Mouse (Mus musculus) lung, postnatal 0 days (tissue): ENCODE measurements around the gene Tbc1d19. TPM values are rescaled to one million over a fixed set of nuclear protein-coding genes. Genes with fewer than 3 reads are reported as not detected.

Experiments
- ATAC-seq: fragments of 200-750 bp; cut with Nextera tagmentation; 2 replicates; pipeline ENCODE4 v1.8.0; 2017; ENCODE audit warnings: moderate library complexity
- DNase-seq: peaks from one replicate; pipeline ENCODE4 v3.0.0-alpha.2; 2016; ENCODE audit warnings: low spot score
- H3K27ac ChIP-seq: fragments of 300-500 bp; sonication (generic); 2 replicates; pipeline ENCODE4 v1.5.1; 2014; ENCODE audit warnings: antibody characterized with exemption, mild to moderate bottlenecking, low read length, mixed read lengths
- H3K27me3 ChIP-seq: fragments of 300-500 bp; sonication (generic); replicated peaks from 2 replicates; pipeline ENCODE4 v1.6.1; 2014; ENCODE audit warnings: low read length, mixed read lengths; ENCODE audit not compliant: insufficient read depth
- H3K36me3 ChIP-seq: fragments of 300-500 bp; sonication (generic); 2 replicates; pipeline ENCODE4 v1.6.1; 2014; ENCODE audit warnings: low read length, mixed read lengths; ENCODE audit not compliant: insufficient read depth
- H3K4me1 ChIP-seq: fragments of 300-500 bp; sonication (generic); 2 replicates; pipeline ENCODE4 v1.6.1; 2014; ENCODE audit warnings: antibody characterized with exemption, low read depth, low read length, mixed read lengths; ENCODE audit not compliant: insufficient read depth
- H3K4me2 ChIP-seq: fragments of 300-500 bp; sonication (generic); replicated peaks from 2 replicates; pipeline ENCODE4 v1.6.1; 2014; ENCODE audit warnings: low read depth, mild to moderate bottlenecking, low read length, moderate library complexity, mixed read lengths
- H3K4me3 ChIP-seq: fragments of 300-500 bp; sonication (generic); 2 replicates; pipeline ENCODE4 v1.5.1; 2014; ENCODE audit warnings: low read depth, low read length
- H3K9ac ChIP-seq: fragments of 300-500 bp; sonication (generic); replicated peaks from 2 replicates; pipeline ENCODE4 v1.6.1; 2014; ENCODE audit warnings: low read depth, mild to moderate bottlenecking
- H3K9me3 ChIP-seq: fragments of 300-500 bp; sonication (generic); 2 replicates; pipeline ENCODE4 v1.6.1; 2016; ENCODE audit warnings: low read length, mixed read lengths
- CTCF ChIP-seq: IDR thresholded peaks from 2 replicates; pipeline ENCODE4 v1.5.1; 2016; ENCODE audit warnings: antibody characterized with exemption, mild to moderate bottlenecking
- EP300 ChIP-seq: IDR thresholded peaks from 2 replicates; pipeline ENCODE4 v1.6.1; 2016; ENCODE audit warnings: antibody characterized with exemption, mild to moderate bottlenecking, control low read depth
- WGBS: fragments of 180-500 bp; shearing (Covaris S2); extraction: QIAGEN DNeasy Blood & Tissue Kit; methylation state at CpG from one replicate; pipeline ENCODE4 v1.1.7; 2014; 5-methylcytosine and 5-hydroxymethylcytosine counted together
- polyA plus RNA-seq: library from polyadenylated mRNA; unstranded; fragments of >200 nt; fragmentation: Nextera tagmentation; extraction: Ambion mirVana; gene quantifications from 2 replicates; pipeline ENCODE4 v1.2.1, GENCODE M21; 2015

Gene Tbc1d19
- polyA plus RNA-seq, 1 experiment from 2014 or later, result 23.5 TPM

GRCm38 (mm10) chr5:53924005-53924404 lies 114.6 kb downstream of the Tbc1d19 start:
- WGBS, result 48% methylated on average over 4 of the region's 4 CpGs
- Histone ChIP-seq H3K4me1 (no peaks in the 10 kb centered on the region), H3K4me3 (no peak overlapping the region), H3K36me3 (no peaks in the 10 kb centered on the region), H3K9me3 (no peaks in the 10 kb centered on the region), H3K27me3 (no peaks in the 10 kb centered on the region), H3K27ac (no peak overlapping the region), H3K9ac (no peak overlapping the region), H3K4me2 (no peak overlapping the region)
- peak; percentile 38 for DNase-seq
- peak; percentile 63 for TF ChIP-seq CTCF
- TF ChIP-seq EP300, result no peak
- peak; percentile 38 for ATAC-seq

GRCm38 (mm10) chr5:53926301-53926855 lies 117.0 kb downstream of the Tbc1d19 start:
- Histone ChIP-seq H3K9ac (no peak overlapping the region), H3K27me3 (no peaks in the 10 kb centered on the region), H3K4me1 (no peaks in the 10 kb centered on the region; the same call in 1 of the 2 replicates), H3K36me3 (no peaks in the 10 kb centered on the region), H3K4me2 (no peak overlapping the region), H3K4me3 (no peak overlapping the region), H3K9me3 (no peaks in the 10 kb centered on the region), H3K27ac (0 out of 2 replicates have a peak overlapping the region, but pooled peaks have one; percentile 11)
- 44% methylated on average over 11 of the region's 11 CpGs for WGBS
- TF ChIP-seq CTCF, result no peak
- TF ChIP-seq EP300, result no peak
- ATAC-seq, result no peak
- DNase-seq, result peak; percentile 29

DNA sequence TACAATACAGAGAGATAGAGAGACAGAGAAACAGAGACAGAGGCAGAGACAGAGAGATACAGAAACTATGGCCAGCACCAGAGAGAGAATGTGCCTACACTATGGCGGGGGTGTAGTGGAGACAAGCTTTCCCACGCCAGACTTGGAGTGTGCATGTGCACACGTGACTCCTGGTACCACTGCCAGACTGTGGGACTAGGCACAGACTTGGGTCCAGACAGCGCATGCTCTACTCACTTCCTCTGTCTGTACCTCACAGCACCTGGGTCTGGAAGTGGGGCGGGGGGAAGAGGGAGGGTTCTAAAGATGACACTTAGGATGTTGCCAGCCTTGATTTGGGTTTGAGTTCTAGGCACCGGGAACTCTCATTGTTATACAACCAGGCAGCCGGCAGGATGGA lies 118.5 kb downstream of the Tbc1d19 start:
- no peaks in the 10 kb centered on the region for H3K27me3 ChIP-seq
- H3K9ac ChIP-seq, result no peak overlapping the region
- no peak for DNase-seq
- WGBS, result 77% methylated on average over 7 of the region's 7 CpGs
- no peak overlapping the region for H3K27ac ChIP-seq
- H3K9me3 ChIP-seq, result no peaks in the 10 kb centered on the region
- no peaks in the 10 kb centered on the region for H3K36me3 ChIP-seq
- H3K4me3 ChIP-seq, result no peak overlapping the region
- TF ChIP-seq EP300, result no peak
- TF ChIP-seq CTCF, result no peak
- no peak for ATAC-seq
- H3K4me1 ChIP-seq, result no peaks in the 10 kb centered on the region; the same call in 1 of the 2 replicates
- no peak overlapping the region for H3K4me2 ChIP-seq

GRCm38 (mm10) chr5:53928537-53928936 lies 119.1 kb downstream of the Tbc1d19 start:
- peaks cover 2% of the 10 kb centered on the region; the same call in 1 of the 2 replicates for H3K4me1 ChIP-seq
- TF ChIP-seq CTCF (peak; percentile 43; the same call in 1 of the 2 replicates), EP300 (no peak)

GRCm38 (mm10) chr5:53929205-53929614 lies 119.8 kb downstream of the Tbc1d19 start:
- Histone ChIP-seq H3K27me3 (no peaks in the 10 kb centered on the region), H3K9ac (no peak overlapping the region), H3K4me1 (peaks cover 2% of the 10 kb centered on the region; the same call in 1 of the 2 replicates), H3K4me2 (0 out of 2 replicates have a peak overlapping the region, but pooled peaks have one; percentile 25), H3K4me3 (no peak overlapping the region), H3K9me3 (no peaks in the 10 kb centered on the region), H3K27ac (peak overlapping the region; percentile 85), H3K36me3 (no peaks in the 10 kb centered on the region)
- WGBS, result 32% methylated on average over 10 of the region's 10 CpGs
- ATAC-seq, result peak; percentile 75
- DNase-seq, result peak; percentile 79
- TF ChIP-seq CTCF (no peak), EP300 (peak; percentile 80)

More at GRCm38 (mm10) chr5:53928537-53928936, 119.1 kb downstream of the Tbc1d19 start:
- Histone ChIP-seq H3K27me3 (no peaks in the 10 kb centered on the region), H3K4me2 (no peak overlapping the region), H3K27ac (peak overlapping the region; percentile 85; the same call in 1 of the 2 replicates), H3K36me3 (no peaks in the 10 kb centered on the region), H3K9me3 (no peaks in the 10 kb centered on the region), H3K9ac (no peak overlapping the region), H3K4me3 (no peak overlapping the region)
- DNase-seq (no peak), ATAC-seq (no peak)
- 79% methylated on average over 4 of the region's 4 CpGs for whole genome bisulfite sequencing

DNA sequence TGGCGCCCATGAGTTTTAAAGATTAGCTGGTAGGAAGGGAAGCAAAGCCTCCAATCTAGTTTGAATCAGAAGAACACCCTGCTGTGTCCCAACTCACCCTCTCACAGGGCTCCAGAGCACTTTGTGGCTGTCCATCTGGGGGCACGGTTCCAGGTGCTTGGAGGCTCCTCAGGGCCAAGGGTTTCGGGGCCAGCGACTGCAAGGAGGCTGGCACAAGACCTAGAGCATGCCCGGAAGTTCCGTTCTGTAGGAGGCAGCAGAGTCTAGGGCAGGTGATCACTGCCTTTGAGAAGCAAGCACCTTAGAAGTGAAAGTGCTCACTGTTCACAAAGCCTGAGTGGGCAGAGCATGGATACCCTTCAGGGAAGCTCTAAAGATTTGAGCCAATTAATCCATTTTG lies 120.4 kb downstream of the Tbc1d19 start:
- WGBS, result 76% methylated on average over 6 of the region's 6 CpGs
- H3K9ac ChIP-seq, result no peak overlapping the region
- peak; percentile 20; the same call in 1 of the 2 replicates for TF ChIP-seq CTCF
- TF ChIP-seq EP300, result no peak
- H3K27me3 ChIP-seq, result no peaks in the 10 kb centered on the region
- no peak for ATAC-seq
- no peak overlapping the region for H3K4me3 ChIP-seq
- no peak overlapping the region for H3K4me2 ChIP-seq
- peak overlapping the region; percentile 85 for H3K27ac ChIP-seq
- no peaks in the 10 kb centered on the region for H3K36me3 ChIP-seq
- H3K4me1 ChIP-seq, result peaks cover 2% of the 10 kb centered on the region; the same call in 1 of the 2 replicates
- DNase-seq, result no peak
- H3K9me3 ChIP-seq, result no peaks in the 10 kb centered on the region
